Mouse (Mus musculus) urinary bladder, adult 2 months (tissue): ENCODE data around the gene Ptpn1. TPM values are rescaled to one million over a fixed set of nuclear protein-coding genes. Genes with fewer than 3 reads are reported as not detected.
A peak's percentile ranks its signal among the peaks of the same experiment; 100 is the strongest.

ENCODE experiments used
- DNase-seq: peaks from one replicate; pipeline ENCODE4 v3.0.0; 2022; ENCODE audit warnings: low spot score
- polyA plus RNA-seq: library from polyadenylated mRNA; depleted of rRNA; stranded (reverse); fragments of >200 nt; gene quantifications from 2 replicates; pipeline ENCODE4 v1.2.3, GENCODE M21; 2012; rRNA removed

Ptpn1 gene
- polyA plus RNA-seq, 1 experiment = 34.5 TPM

DNA sequence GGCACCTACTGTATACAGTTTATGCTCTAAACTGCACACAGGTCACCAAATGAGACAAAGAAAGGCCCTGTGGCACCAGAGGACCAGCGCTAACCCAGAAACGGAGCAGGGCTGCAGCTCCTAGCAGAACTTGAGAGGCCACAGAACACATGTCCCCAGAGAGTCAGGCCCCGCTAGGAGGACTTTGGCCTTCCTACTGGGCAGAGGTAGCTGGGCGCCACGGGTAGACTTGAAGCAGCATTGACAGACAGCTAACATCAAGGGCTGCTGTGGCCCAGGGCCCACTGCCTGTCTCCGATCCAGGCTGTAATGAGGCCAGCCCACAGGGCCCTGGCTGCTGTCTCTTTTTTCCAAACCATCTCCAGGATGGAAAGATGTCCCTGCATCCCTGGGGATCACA, 74.6 kb downstream of the Ptpn1 start:
- no peak for DNase-seq

DNA sequence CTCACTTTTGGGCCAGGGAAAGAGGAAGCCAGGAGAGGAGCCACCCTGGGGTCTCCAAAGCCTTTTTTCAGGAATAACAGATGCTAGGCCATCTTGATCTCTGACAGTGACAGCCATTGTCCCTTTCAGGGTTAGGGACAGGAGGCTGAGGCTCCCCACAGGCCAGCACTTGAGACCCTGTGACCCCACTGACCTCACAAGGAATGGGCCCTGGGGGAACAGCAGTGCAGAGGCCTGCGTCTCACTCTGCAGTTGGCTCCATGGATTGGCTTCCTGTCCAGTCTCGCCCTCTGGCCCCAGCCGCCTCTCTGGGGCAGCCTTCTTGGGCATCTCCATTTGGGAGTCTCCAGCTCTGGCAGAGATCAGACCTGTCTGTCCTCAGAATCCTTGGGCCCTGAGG, 76.3 kb downstream of the Ptpn1 start:
- DNase-seq = no peak

DNA sequence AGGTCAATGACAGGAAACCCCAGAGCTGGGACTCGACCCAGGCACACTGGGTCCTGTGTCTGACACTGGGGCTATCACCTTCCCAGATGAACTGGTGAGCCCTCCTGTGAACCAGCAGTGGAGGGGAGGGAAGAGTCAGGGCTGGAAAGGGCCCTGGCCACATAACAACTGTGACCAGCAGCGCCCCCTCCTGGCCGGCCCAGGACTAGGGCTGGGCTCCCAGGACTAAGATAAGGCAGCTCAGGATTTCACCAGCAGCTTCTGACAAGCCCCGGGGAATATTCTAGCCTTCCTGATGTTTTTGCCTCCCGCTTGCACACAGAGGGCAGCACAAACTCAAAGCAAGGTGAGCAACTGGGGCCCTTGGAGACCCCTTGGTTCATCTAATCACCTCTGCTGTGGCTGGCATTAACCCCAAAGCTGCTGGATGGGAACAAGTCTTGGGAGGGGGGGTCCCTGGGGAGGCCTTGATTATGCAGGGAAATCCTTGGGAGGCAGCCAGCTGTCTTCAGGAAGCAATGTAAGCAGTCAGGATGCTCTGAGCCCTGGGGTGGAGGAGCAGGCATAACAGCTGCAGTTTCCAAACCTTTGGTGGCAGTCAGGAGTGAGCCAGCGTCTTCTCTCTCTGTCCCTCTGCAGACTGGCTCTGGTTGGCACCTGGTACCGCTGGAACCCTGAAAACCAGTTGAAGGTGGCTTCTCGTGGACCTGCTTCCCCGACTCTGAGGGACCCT, 78.2 kb downstream of the Ptpn1 start, which contains the start of gene Ripor3:
Gene Ripor3, minus strand, starts transcription at position 683 of the 733 bp plus-strand sequence.
- peak; percentile 70 for DNase-seq

DNA sequence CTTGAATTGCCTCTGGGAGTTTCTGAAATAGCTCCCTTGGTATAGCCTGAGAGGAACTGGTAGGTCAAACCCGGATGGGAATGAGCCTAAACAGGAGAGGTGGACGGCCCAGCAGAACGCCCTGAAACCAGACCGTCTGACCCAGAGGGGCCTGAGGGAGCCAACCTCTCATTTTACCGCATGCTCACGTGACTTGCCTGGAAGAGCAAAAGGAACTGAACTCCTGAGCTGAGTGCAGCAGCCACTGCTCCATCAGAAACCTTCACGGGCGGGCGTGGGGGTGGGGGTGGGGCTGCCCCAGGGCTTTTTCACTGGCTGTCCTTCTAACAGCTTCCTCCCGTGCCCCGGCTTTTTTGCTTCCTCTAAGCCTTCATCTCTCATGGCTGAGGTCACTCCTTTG, 79.0 kb downstream of the Ptpn1 start:
- no peak for DNase-seq

DNA sequence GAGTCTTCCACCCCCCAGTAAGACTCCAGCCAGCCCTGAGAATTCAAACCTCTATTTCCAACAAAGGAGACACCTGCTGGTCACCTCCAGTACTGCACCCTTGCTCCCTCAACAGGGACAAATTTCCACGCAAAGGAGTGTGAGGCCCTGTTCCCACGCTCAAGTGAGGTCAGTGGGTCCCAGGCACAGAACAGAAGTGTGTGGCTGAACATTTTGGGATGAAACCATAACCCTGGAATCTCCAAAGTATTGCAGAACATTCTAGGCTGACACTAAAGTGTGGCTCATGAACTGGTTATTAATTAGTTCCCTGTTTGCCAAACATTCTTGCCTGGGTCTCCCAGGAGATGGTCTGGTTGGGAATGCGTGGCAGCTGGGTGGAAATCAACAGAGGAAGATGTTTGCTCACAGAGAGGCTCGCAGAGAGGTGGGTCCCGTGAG, 85.1 kb downstream of the Ptpn1 start:
- peak; percentile 54 for DNase-seq

DNA sequence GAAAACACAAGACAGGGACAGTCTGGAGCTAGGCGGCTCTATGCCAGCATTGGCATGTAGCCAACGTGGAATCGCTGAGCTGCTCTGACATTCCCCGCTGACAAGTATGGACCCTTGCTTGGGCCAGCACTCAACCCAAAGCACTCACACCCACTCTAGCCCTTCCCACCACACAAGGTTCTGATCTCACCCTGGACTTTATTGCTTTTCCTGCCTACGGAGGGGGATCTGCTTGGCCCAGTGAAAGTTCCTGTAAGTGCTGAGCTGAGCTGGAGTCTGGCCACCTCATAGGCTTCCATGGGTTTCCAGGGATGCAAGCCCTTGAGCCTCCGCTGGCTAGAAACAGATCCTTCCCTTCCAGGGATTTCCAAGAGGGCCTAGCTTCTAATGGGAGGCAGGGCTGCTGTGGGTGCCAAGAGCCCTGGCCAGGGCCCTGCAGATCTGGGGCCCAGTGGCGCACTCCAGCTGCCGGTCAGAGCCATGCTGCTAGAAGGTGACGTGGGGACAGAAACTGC, 87.4 kb downstream of the Ptpn1 start:
- DNase-seq = no peak

DNA sequence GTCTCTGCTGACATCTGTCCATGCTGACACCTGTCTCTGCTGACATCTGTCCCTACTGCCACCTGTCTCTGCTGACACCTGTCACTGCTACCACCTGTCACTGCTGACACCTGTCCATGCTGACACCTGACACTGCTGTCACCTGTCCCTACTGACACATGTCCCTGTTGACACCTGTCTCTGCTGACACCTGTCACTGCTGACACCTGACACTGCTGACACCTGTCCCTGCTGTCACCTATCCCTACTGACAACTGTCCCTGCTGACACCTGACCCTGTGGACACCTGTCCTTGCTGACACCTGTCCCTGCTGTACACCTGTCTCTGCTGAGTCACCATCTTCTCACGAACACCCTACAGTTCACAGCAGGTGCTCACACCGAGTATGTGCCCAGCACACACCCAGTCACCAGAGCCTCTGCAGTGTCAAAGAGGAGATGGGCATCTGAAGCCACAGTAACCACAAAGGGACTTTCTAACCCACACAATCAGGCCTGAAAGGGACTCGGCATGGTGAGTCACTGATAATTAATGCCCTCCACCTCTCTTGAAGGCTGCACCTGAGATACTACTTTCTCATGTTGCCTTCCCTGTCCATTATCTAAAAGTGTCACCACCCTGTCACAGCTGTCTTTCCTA, 92.0 kb downstream of the Ptpn1 start:
- DNase-seq = no peak

DNA sequence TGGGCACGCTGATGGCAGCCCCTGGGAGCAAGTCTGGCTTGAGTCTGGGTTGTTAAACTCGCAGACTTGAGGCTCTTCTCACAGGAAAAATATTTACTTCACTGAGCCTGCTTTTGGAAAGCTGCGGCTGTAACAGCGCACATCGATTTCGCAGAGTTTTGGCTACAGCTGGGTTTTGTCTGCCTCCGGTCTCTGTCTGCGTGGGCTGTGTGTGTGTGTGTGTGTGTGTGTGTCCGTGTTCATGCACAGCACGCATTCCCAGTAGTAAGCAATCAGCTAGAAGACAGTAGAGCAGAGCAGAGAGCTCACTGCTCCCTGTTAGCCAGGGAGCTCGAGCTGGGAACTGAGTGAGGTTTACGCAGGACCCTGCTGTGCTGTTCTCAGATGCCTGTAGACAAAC, 93.3 kb downstream of the Ptpn1 start:
- DNase-seq = no peak

DNA sequence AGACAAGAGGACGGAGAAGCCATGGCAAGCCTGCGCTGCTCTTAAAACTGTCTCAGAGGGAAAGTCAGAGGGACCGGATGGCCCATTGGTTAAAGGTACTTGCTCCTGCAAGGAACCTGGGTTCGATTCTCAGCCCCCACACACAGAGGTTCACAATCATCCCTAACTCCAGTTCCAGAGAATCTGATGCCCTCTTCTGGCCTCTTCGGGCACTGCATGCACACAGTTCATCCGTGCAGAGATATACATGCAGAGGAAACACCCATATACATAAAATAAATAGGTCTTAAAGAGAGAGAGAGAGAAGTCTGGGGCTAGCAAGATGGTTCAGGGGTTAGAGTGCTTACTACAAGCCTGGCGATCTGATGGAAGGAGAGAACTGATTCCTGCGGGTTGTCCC, 94.0 kb downstream of the Ptpn1 start:
- no peak for DNase-seq

DNA sequence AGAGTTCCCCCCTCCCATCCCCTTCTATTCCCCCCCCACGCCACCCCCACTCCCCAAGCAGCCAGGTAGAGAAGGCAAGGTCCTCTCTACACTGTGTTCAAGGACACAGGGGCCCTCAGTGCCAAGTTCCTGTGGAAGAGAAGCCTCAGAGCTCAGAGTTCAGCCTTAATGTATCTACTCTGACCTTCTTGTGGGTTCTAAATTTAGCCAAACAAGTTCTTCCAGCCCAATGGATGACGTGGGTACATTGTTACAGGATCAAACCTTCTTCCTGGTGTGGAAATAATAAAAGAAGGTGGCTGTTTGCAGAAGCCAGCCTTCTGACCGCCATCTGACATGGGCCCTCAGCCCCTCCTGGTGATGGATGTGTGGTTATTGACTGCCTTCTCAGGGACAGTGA, 94.6 kb downstream of the Ptpn1 start:
- DNase-seq = no peak

DNA sequence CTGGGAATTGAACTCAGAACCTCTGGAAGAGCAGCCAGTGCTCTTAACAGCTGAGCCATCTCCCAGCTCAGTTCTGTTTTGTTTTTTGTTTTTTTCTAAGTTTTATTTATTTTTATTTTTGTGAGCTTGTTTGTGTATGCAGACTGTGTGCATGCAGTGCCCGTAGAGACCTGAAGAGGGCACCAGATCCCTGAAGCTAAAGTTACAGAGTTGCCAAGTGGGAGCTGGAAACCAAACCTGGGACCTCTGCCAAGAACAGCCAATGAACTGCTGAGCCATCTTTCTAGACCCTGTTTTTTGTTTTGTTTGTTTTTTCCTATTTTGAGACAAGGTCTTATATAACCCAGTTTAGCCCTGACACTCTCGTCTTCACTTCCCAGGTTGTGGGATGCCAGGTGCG, 96.5 kb downstream of the Ptpn1 start:
- no peak for DNase-seq

Other genes starting within 250 kb of the Ptpn1 start
- gene Cebpb, start 243.1 kb upstream of the Ptpn1 start, polyA plus RNA-seq = 57.1 and 69.7 TPM in 2 replicates
- gene Tmem189, start 242.2 kb upstream of the Ptpn1 start, polyA plus RNA-seq = 46.0 and 48.4 TPM in 2 replicates
- 8.4 and 10.6 TPM in 2 replicates for gene Ripor3, start 78.6 kb downstream of the Ptpn1 start, polyA plus RNA-seq
- gene Pard6b, start 148.9 kb downstream of the Ptpn1 start, polyA plus RNA-seq = 6.3 and 8.3 TPM in 2 replicates